In the genomic region with DNA sequence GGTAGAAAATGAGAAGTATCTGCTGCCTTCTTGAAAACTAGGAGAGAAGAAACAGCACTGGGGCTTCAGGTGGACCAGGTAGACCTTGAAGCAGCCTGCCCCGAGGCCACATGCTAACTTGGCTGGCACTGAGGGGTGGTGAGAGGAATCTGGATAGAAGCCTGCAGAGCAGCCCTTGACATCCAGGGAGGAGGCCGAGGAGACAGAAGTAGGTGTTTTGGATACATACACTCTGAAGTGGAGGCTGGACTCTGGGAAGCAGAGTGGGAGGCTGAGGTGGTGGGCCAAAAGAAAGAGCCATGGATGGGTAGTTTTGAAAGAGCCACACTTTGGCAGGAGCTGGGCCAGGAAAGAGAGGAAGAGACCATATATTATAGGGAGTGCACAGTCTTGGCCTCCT, we compare ENCODE assay signal across 28 mouse cellular contexts. TPM values are rescaled to one million over a fixed set of nuclear protein-coding genes. Genes with fewer than 3 reads are reported as not detected.
A peak's percentile ranks its signal among the peaks of the same experiment; 100 is the strongest.
DNase-seq lines count a peak whose midpoint lies in the region; ATAC-seq and TF ChIP-seq lines count a peak whose summit lies in the region.
"Had no signal": no experiment of that assay in that cellular context is flagged by ENCODE, and none has a peak within 500 bp of the region (broad histone marks: within the 10 kb centered on the region; RNA-seq: fewer than 3 reads in every experiment).

No protein-coding gene starts in this region.

- peak; percentile 31 to 38 for DNase-seq in cerebellum, adult 2 months
- no peak for DNase-seq in cerebellum, adult 11-12 months
- peak; percentile 46 to 54 for DNase-seq in cerebellum, postnatal 14 days
- no peak for DNase-seq in cerebellum, postnatal 36 days
- no peak for DNase-seq in hindbrain, postnatal 0 days (ENCODE audit: low spot score)
- DNase-seq in adipocyte (ENCODE audit: low spot score): peak; percentile 7
- DNase-seq: adrenal gland, adult 2 months; adrenal gland, postnatal 14 days; B cell, adult 2 months; forebrain, postnatal 0 days; gastrocnemius, adult 2 months; gastrocnemius, postnatal 14 days; heart, adult 18-20 months; heart, postnatal 14 days; heart, postnatal 4 days; kidney, adult 18-20 months; kidney, adult 9 months had no signal

- 0 out of 2 replicates have a peak overlapping the region, but pooled peaks have one; percentile 29 for H3K9ac ChIP-seq in hindbrain, embryonic 13.5 days
- no peak overlapping the region for H3K9ac ChIP-seq in hindbrain, postnatal 0 days (replicated peaks; ENCODE audit: low read length)
- H3K9ac ChIP-seq: embryonic facial prominence, embryonic 12.5 days; embryonic facial prominence, embryonic 15.5 days; forebrain, postnatal 0 days; heart, embryonic 13.5 days; hindbrain, embryonic 15.5 days; intestine, embryonic 15.5 days had no signal

- TF ChIP-seq POLR2A in cerebellum, adult 2 months (IDR thresholded peaks at IDR 0.05; ENCODE audit: borderline replicate concordance, insufficient read depth, low read length): no peak

- H3K36me3 ChIP-seq in hindbrain, embryonic 13.5 days: no peaks in the 10 kb centered on the region
- no peaks in the 10 kb centered on the region for H3K36me3 ChIP-seq in hindbrain, postnatal 0 days (ENCODE audit: insufficient read depth, low read length)
- H3K36me3 ChIP-seq: embryonic facial prominence, embryonic 12.5 days; embryonic facial prominence, embryonic 15.5 days; heart, embryonic 13.5 days; hindbrain, embryonic 15.5 days; intestine, embryonic 15.5 days had no signal

- H3K4me3 ChIP-seq in cerebellum, adult 2 months (replicated peaks; ENCODE audit: insufficient read depth, low read depth, low read length): no peak overlapping the region
- H3K4me3 ChIP-seq in hindbrain, embryonic 13.5 days: no peak overlapping the region
- H3K4me3 ChIP-seq in hindbrain, postnatal 0 days (ENCODE audit: low read length): no peak overlapping the region
- H3K4me3 ChIP-seq: embryonic facial prominence, embryonic 12.5 days; embryonic facial prominence, embryonic 15.5 days; gastrocnemius, adult 2 months; heart, embryonic 10.5 days; heart, embryonic 13.5 days; hindbrain, embryonic 15.5 days; intestine, embryonic 15.5 days had no signal

- TF ChIP-seq CTCF in cerebellum, adult 2 months (IDR thresholded peaks at IDR 0.05; ENCODE audit: borderline replicate concordance, insufficient read depth, low read depth, low read length): no peak
- TF ChIP-seq CTCF in hindbrain, postnatal 0 days (IDR thresholded peaks at IDR 0.05; ENCODE audit: low read depth): no peak

- ATAC-seq in hindbrain, embryonic 13.5 days (ENCODE audit: low FRiP score): no peak
- no peak for ATAC-seq in hindbrain, postnatal 0 days
- ATAC-seq: forebrain, embryonic 14.5 days; forebrain, postnatal 0 days; intestine, embryonic 15.5 days; Patski had no signal

- peaks cover 40% of the 10 kb centered on the region for H3K4me1 ChIP-seq in cerebellum, adult 2 months (ENCODE audit: control insufficient read depth, insufficient read depth, low read length)
- peaks cover 4% of the 10 kb centered on the region for H3K4me1 ChIP-seq in hindbrain, embryonic 13.5 days (replicated peaks)
- H3K4me1 ChIP-seq in hindbrain, postnatal 0 days (ENCODE audit: insufficient read depth, low read length): peaks cover 14% of the 10 kb centered on the region; the same call in 1 of the 2 replicates

- no peaks in the 10 kb centered on the region for H3K9me3 ChIP-seq in hindbrain, embryonic 13.5 days
- H3K9me3 ChIP-seq in hindbrain, postnatal 0 days (ENCODE audit: low read length): no peaks in the 10 kb centered on the region
- H3K9me3 ChIP-seq: embryonic facial prominence, embryonic 12.5 days; embryonic facial prominence, embryonic 15.5 days; G1E; heart, embryonic 10.5 days; heart, embryonic 13.5 days; hindbrain, embryonic 15.5 days; intestine, embryonic 15.5 days had no signal

- peak overlapping the region; percentile 49; the same call in 1 of the 2 replicates for H3K27ac ChIP-seq in cerebellum, adult 2 months (ENCODE audit: insufficient read depth, low read length)
- no peak overlapping the region for H3K27ac ChIP-seq in hindbrain, embryonic 13.5 days
- H3K27ac ChIP-seq in hindbrain, postnatal 0 days: no peak overlapping the region
- H3K27ac ChIP-seq: embryonic facial prominence, embryonic 12.5 days; embryonic facial prominence, embryonic 15.5 days; gastrocnemius, adult 2 months; heart, embryonic 10.5 days; heart, embryonic 13.5 days; hindbrain, embryonic 15.5 days; intestine, embryonic 15.5 days had no signal

- H3K27me3 ChIP-seq in cerebellum, adult 2 months (ENCODE audit: control insufficient read depth, insufficient read depth, low read length): no peaks in the 10 kb centered on the region
- H3K27me3 ChIP-seq in hindbrain, embryonic 13.5 days: no peaks in the 10 kb centered on the region
- no peaks in the 10 kb centered on the region for H3K27me3 ChIP-seq in hindbrain, postnatal 0 days (ENCODE audit: insufficient read depth, low read length)
- H3K27me3 ChIP-seq: CH12.LX; embryonic facial prominence, embryonic 12.5 days; embryonic facial prominence, embryonic 15.5 days; heart, embryonic 13.5 days; hindbrain, embryonic 15.5 days; intestine, embryonic 15.5 days; Patski had no signal

- H3K4me2 ChIP-seq in hindbrain, embryonic 13.5 days: no peak overlapping the region
- H3K4me2 ChIP-seq in hindbrain, postnatal 0 days (ENCODE audit: low read depth, low read length): no peak overlapping the region
- H3K4me2 ChIP-seq: embryonic facial prominence, embryonic 12.5 days; embryonic facial prominence, embryonic 15.5 days; heart, embryonic 13.5 days; hindbrain, embryonic 15.5 days; intestine, embryonic 15.5 days had no signal

- 22% methylated on average over 2 of the region's 2 CpGs for WGBS in cerebellum, adult 2 months
- 91% methylated on average over 2 of the region's 2 CpGs for WGBS in hindbrain, embryonic 13.5 days
- 69% methylated on average over 2 of the region's 2 CpGs for WGBS in hindbrain, postnatal 0 days

RNA-seq across cellular contexts. Expression of a gene that starts 3.5 kb away (rescaled TPM):
- 76.9 and 81.9 TPM in 2 replicates for polyA plus RNA-seq in cerebellum, adult 2 months (2012; rRNA removed)
- 12.6 and 13.0 TPM in 2 replicates for polyA plus RNA-seq in hindbrain, embryonic 13.5 days (2015; fragmentation: Nextera tagmentation; extraction: Ambion mirVana)
- 35.9 and 36.9 TPM in 2 replicates for total RNA-seq in hindbrain, postnatal 0 days (2014; rRNA removed)
- 17.1 and 17.9 TPM in 2 replicates for polyA plus RNA-seq in hindbrain, postnatal 0 days (2015; fragmentation: Nextera tagmentation; extraction: Ambion mirVana)

RNA-seq across cellular contexts. Expression of a gene that starts 35.0 kb away (rescaled TPM):
- 106 and 107 TPM in 2 replicates for polyA plus RNA-seq in cerebellum, adult 2 months (2012; rRNA removed)
- polyA plus RNA-seq in hindbrain, embryonic 13.5 days (2015; fragmentation: Nextera tagmentation; extraction: Ambion mirVana): 381 and 387 TPM in 2 replicates
- total RNA-seq in hindbrain, postnatal 0 days (2014; rRNA removed): 75.5 and 95.0 TPM in 2 replicates
- 251 and 254 TPM in 2 replicates for polyA plus RNA-seq in hindbrain, postnatal 0 days (2015; fragmentation: Nextera tagmentation; extraction: Ambion mirVana)

RNA-seq across cellular contexts. Expression of a gene that starts 41.5 kb away (rescaled TPM):
- polyA plus RNA-seq in cerebellum, adult 2 months (2012; rRNA removed): 0.77 and 0.86 TPM in 2 replicates
- 0.42 and 0.48 TPM in 2 replicates for polyA plus RNA-seq in hindbrain, embryonic 13.5 days (2015; fragmentation: Nextera tagmentation; extraction: Ambion mirVana)
- total RNA-seq in hindbrain, postnatal 0 days (2014; rRNA removed): 0.68 and 1.0 TPM in 2 replicates
- 0.39 and 0.50 TPM in 2 replicates for polyA plus RNA-seq in hindbrain, postnatal 0 days (2015; fragmentation: Nextera tagmentation; extraction: Ambion mirVana)

Comparison
In these comparisons a context has a peak if more than half of its experiments do, and no peak if none do; other contexts are left out.
1. DNase-seq: peak in cerebellum, adult 2 months (2 of 2), cerebellum, postnatal 14 days (2 of 2) and adipocyte (single experiment); none in cerebellum, adult 11-12 months (single experiment), cerebellum, postnatal 36 days (0 of 2) and hindbrain, postnatal 0 days (single experiment).